Mouse (Mus musculus): ENCODE measurements around the gene Dmxl2. TPM values are rescaled to one million over a fixed set of nuclear protein-coding genes. Genes with fewer than 3 reads are reported as not detected.

Dmxl2 gene
- polyA plus RNA-seq, 1 experiment from 2014 or later: 0.92 TPM

DNA sequence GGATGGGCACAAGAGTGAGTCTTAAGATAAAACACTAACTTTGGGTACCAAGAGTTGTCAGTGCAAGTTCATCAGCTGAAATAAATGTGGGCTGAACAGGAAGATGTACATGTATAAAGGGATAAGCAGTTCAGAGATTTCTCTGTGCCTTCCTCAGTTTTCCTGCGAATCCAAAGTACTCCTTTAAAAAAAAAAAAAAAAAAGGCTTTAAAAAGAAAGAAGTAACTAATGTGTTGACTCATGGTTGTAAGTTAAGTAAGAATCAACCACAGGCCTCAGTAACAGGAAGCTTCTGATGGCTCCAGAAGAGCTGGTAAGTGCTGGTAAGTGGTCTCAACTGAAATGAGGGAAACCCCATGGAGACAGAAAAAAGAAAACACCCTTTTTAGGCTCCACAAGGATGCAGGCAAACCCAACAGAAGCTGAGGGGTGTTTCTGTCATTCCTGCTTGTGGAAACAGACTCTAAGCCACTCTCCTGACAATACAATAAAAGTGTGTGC is 33.9 kb downstream of the Dmxl2 start:
- Histone ChIP-seq H3K4me3 (replicated peaks) (no peak overlapping the region), H3K27ac (no peak overlapping the region), H3K9ac (no peak overlapping the region), H3K27me3 (no peaks in the 10 kb centered on the region), H3K9me3 (replicated peaks) (no peaks in the 10 kb centered on the region), H3K4me2 (no peak overlapping the region), H3K36me3 (no peaks in the 10 kb centered on the region), H3K4me1 (replicated peaks) (no peaks in the 10 kb centered on the region)
- ATAC-seq (ENCODE audit: low read depth): no peak
- no peak for DNase-seq
- WGBS (ENCODE audit: insufficient replicate concordance): 29% methylated on average over 1 of the region's 1 CpGs

DNA sequence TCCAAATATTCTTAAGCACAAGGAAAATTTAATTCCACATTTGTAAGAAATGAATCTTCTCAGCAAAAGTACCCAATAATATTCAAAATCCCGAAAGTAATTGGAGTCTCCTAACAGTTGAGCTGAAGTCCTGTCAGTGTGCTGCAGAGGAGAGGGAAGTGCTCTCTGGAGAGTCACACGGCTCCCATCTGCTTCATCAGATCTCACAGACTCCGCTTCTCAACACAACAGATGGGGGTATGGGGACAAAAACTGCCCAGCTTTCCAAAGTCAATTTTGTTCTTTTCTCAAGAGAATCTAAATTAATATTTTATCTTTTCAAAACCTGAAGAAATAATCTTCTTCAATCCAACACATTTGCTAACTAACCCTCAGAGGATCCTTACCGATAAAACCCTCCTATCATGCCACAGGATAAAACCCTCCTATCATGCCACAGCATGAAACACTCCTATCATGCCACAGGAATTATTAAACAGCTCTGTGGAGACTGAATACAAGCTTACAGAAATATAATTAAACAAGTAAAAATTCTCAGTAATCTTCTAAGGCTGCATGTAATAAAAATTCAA is 37.9 kb downstream of the Dmxl2 start:
- 61% methylated on average over 4 of the region's 4 CpGs for WGBS (ENCODE audit: insufficient replicate concordance)
- no peak overlapping the region for H3K4me3 ChIP-seq (replicated peaks)
- H3K27ac ChIP-seq: no peak overlapping the region
- ATAC-seq (ENCODE audit: low read depth): no peak
- no peaks in the 10 kb centered on the region for H3K9me3 ChIP-seq (replicated peaks)
- no peak for DNase-seq
- H3K9ac ChIP-seq: no peak overlapping the region
- no peaks in the 10 kb centered on the region for H3K4me1 ChIP-seq (replicated peaks)
- no peaks in the 10 kb centered on the region for H3K27me3 ChIP-seq
- no peak overlapping the region for H3K4me2 ChIP-seq
- H3K36me3 ChIP-seq: no peaks in the 10 kb centered on the region

- no peaks in the 10 kb centered on the region for H3K4me1 ChIP-seq (replicated peaks)
- H3K36me3 ChIP-seq: no peaks in the 10 kb centered on the region
- DNase-seq (no peak), ATAC-seq (ENCODE audit: low read depth) (no peak)
- H3K27ac ChIP-seq: no peak overlapping the region
- no peak overlapping the region for H3K4me2 ChIP-seq
- no peak overlapping the region for H3K9ac ChIP-seq
- no peak overlapping the region for H3K4me3 ChIP-seq (replicated peaks)
- no peaks in the 10 kb centered on the region for H3K9me3 ChIP-seq (replicated peaks)
- WGBS (ENCODE audit: insufficient replicate concordance): 56% methylated on average over 6 of the region's 6 CpGs
- H3K27me3 ChIP-seq: no peaks in the 10 kb centered on the region
Observed at GRCm38 (mm10) chr9:54439015-54439414, 62.4 kb downstream of the Dmxl2 start.

DNA sequence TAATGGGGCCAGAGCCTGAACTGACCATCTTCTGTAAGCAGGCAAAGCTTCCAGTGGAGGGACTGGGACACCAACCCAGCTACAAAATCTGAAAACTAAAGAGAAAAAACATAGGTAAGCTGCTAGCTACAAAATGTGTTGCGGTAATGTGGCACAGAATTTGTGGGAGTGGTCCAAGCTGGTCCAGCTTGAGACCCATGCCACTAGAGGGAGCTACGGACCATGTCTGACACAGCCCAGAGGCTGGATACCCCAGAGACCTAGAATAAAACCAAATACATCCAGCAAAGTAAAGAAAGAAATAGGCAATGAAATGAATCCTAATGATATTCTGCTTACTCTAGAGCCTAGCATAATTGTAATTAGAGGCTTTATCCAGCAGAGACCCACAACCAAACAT is 63.2 kb downstream of the Dmxl2 start:
- DNase-seq (peak; percentile 4), ATAC-seq (ENCODE audit: low read depth) (no peak)
- no peak overlapping the region for H3K9ac ChIP-seq
- H3K36me3 ChIP-seq: no peaks in the 10 kb centered on the region
- H3K9me3 ChIP-seq (replicated peaks): no peaks in the 10 kb centered on the region
- H3K27me3 ChIP-seq: no peaks in the 10 kb centered on the region
- H3K27ac ChIP-seq: no peak overlapping the region
- no peak overlapping the region for H3K4me2 ChIP-seq
- no peak overlapping the region for H3K4me3 ChIP-seq (replicated peaks)
- no peaks in the 10 kb centered on the region for H3K4me1 ChIP-seq (replicated peaks)
- 34% methylated on average over 2 of the region's 2 CpGs for WGBS (ENCODE audit: insufficient replicate concordance)

- DNase-seq: no peak
- Histone ChIP-seq H3K9me3 (replicated peaks) (no peaks in the 10 kb centered on the region), H3K36me3 (no peaks in the 10 kb centered on the region), H3K9ac (no peak overlapping the region), H3K27me3 (no peaks in the 10 kb centered on the region), H3K4me1 (replicated peaks) (no peaks in the 10 kb centered on the region), H3K27ac (no peak overlapping the region), H3K4me2 (no peak overlapping the region), H3K4me3 (replicated peaks) (no peak overlapping the region)
- 75% methylated on average over 2 of the region's 2 CpGs for WGBS (ENCODE audit: insufficient replicate concordance)
- ATAC-seq (ENCODE audit: low read depth): no peak
Observed at GRCm38 (mm10) chr9:54416238-54416637, 85.2 kb downstream of the Dmxl2 start.

GRCm38 (mm10) chr9:54356756-54357155 is 144.7 kb downstream of the Dmxl2 start:
- ATAC-seq (ENCODE audit: low read depth): no peak
- Histone ChIP-seq H3K4me3 (replicated peaks) (no peak overlapping the region), H3K27me3 (no peaks in the 10 kb centered on the region), H3K4me1 (replicated peaks) (no peaks in the 10 kb centered on the region), H3K9ac (no peak overlapping the region), H3K36me3 (no peaks in the 10 kb centered on the region), H3K9me3 (replicated peaks) (no peaks in the 10 kb centered on the region), H3K27ac (no peak overlapping the region), H3K4me2 (no peak overlapping the region)
- WGBS (ENCODE audit: insufficient replicate concordance): 83% methylated on average over 8 of the region's 8 CpGs
- no peak for DNase-seq

DNA sequence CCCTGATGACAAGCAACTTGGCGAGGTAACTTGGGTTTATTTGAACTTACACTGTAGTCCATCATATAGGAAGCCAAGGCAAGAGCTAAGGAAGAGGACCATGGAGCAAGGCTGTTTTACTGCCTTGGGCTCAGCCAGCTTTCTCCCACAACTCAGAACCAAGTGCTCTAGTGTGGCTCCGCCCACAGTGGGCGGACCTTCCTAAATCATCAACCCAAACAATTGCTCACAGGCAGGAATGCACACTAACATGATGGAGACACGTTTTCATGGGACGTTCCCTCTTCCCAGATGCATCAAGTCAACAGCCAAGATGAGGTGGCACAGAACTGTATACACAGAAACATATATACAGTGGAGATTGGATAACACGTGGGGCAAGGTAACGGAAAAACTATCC is 159.4 kb downstream of the Dmxl2 start:
- Histone ChIP-seq H3K4me1 (replicated peaks) (no peaks in the 10 kb centered on the region), H3K9me3 (replicated peaks) (no peaks in the 10 kb centered on the region), H3K4me3 (replicated peaks) (no peak overlapping the region), H3K4me2 (no peak overlapping the region), H3K9ac (no peak overlapping the region), H3K36me3 (no peaks in the 10 kb centered on the region), H3K27me3 (no peaks in the 10 kb centered on the region), H3K27ac (no peak overlapping the region)
- 62% methylated on average over 7 of the region's 7 CpGs for WGBS (ENCODE audit: insufficient replicate concordance)
- no peak for DNase-seq
- ATAC-seq (ENCODE audit: low read depth): no peak

- ATAC-seq (ENCODE audit: low read depth) (no peak), DNase-seq (no peak)
- Histone ChIP-seq H3K4me1 (replicated peaks) (no peaks in the 10 kb centered on the region), H3K4me3 (replicated peaks) (no peak overlapping the region), H3K27me3 (no peaks in the 10 kb centered on the region), H3K27ac (no peak overlapping the region), H3K36me3 (no peaks in the 10 kb centered on the region), H3K9ac (no peak overlapping the region), H3K9me3 (replicated peaks) (no peaks in the 10 kb centered on the region), H3K4me2 (no peak overlapping the region)
- 39% methylated on average over 6 of the region's 6 CpGs for WGBS (ENCODE audit: insufficient replicate concordance)
Observed at GRCm38 (mm10) chr9:54336532-54337144, 164.8 kb downstream of the Dmxl2 start.

- ATAC-seq (ENCODE audit: low read depth) (no peak), DNase-seq (no peak)
- no peak overlapping the region for H3K9ac ChIP-seq
- 71% methylated on average over 12 of the region's 12 CpGs for WGBS (ENCODE audit: insufficient replicate concordance)
- H3K4me1 ChIP-seq (replicated peaks): no peaks in the 10 kb centered on the region
- H3K27me3 ChIP-seq: no peaks in the 10 kb centered on the region
- no peaks in the 10 kb centered on the region for H3K36me3 ChIP-seq
- no peaks in the 10 kb centered on the region for H3K9me3 ChIP-seq (replicated peaks)
- H3K27ac ChIP-seq: no peak overlapping the region
- no peak overlapping the region for H3K4me3 ChIP-seq (replicated peaks)
- H3K4me2 ChIP-seq: no peak overlapping the region
Observed at GRCm38 (mm10) chr9:54335582-54335981, 165.8 kb downstream of the Dmxl2 start.

DNA sequence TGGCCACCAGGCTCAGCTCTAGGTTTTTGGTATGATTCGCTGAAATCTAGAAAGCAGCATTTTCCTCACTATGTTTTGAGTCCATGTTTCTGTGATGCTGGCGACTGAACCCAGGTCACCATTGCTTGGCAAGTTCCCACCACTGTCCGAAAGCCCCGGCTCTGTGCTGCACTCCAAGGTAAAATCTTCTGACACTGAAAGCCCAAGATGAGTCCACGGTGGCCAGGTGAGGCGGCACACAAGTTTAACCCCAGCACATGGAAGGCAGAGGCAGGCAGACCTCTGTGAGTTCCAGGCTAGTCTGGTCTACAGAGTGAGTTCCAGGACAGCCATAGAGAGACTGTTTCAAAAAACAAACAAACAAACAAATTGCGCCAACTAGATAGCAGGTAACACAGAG is 172.2 kb downstream of the Dmxl2 start:
- H3K27ac ChIP-seq: no peak overlapping the region
- H3K9me3 ChIP-seq (replicated peaks): no peaks in the 10 kb centered on the region
- no peak for DNase-seq
- H3K4me2 ChIP-seq: no peak overlapping the region
- H3K4me1 ChIP-seq (replicated peaks): no peaks in the 10 kb centered on the region
- no peaks in the 10 kb centered on the region for H3K27me3 ChIP-seq
- 72% methylated on average over 7 of the region's 7 CpGs for WGBS (ENCODE audit: insufficient replicate concordance)
- no peaks in the 10 kb centered on the region for H3K36me3 ChIP-seq
- ATAC-seq (ENCODE audit: low read depth): no peak
- no peak overlapping the region for H3K9ac ChIP-seq
- H3K4me3 ChIP-seq (replicated peaks): no peak overlapping the region

DNA sequence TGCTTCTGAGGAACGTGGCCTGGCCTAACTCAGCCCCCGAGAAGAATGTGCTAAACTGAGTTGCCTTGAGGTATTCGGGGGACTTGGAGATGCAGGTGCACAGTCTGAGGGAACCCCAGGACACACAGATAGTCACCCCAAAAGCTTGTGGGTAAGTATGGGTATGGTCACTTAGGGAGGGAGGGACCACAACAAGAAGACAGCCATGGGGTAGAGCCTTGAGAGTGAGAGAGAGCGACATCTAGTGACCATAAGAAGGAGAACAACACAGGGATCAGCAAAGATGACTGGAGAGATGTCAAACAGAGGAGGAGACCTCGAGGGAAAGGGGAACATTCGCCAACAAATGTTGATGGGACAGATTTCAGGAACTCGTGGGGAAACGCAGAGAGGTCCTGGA is 178.0 kb downstream of the Dmxl2 start:
- Histone ChIP-seq H3K27ac (no peak overlapping the region), H3K27me3 (no peaks in the 10 kb centered on the region), H3K4me2 (no peak overlapping the region), H3K36me3 (no peaks in the 10 kb centered on the region), H3K9ac (no peak overlapping the region), H3K4me3 (replicated peaks) (no peak overlapping the region), H3K9me3 (replicated peaks) (no peaks in the 10 kb centered on the region), H3K4me1 (replicated peaks) (no peaks in the 10 kb centered on the region)
- no peak for ATAC-seq (ENCODE audit: low read depth)
- DNase-seq: no peak
- WGBS (ENCODE audit: insufficient replicate concordance): 27% methylated on average over 8 of the region's 8 CpGs

DNA sequence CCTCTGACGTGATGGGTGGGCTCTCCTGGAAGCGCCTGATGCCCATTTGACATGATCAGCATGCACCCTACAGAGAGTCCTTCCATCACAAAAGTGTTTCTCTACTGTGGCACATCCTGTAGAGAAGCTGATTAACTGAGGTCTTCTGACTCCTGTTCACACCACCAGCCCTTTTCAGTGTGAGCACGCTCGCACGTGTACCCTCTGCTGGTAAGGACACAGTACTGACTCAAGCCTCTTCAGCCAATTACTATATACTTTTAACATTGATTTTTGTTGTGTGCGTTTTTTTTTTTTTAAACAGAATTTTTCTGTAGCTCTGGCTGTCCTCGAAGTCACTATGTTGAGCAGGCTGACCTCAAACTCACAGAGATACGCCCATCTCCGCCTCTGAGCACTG is 185.1 kb downstream of the Dmxl2 start:
- WGBS (ENCODE audit: insufficient replicate concordance): 61% methylated on average over 9 of the region's 9 CpGs
- Histone ChIP-seq H3K9ac (no peak overlapping the region), H3K4me3 (replicated peaks) (no peak overlapping the region), H3K9me3 (replicated peaks) (no peaks in the 10 kb centered on the region), H3K4me2 (no peak overlapping the region), H3K27ac (no peak overlapping the region), H3K4me1 (replicated peaks) (no peaks in the 10 kb centered on the region), H3K36me3 (no peaks in the 10 kb centered on the region), H3K27me3 (no peaks in the 10 kb centered on the region)
- no peak for ATAC-seq (ENCODE audit: low read depth)
- no peak for DNase-seq

All from liver, embryonic 13.5 days (tissue).